11 mouse cellular contexts compared by ENCODE assay signal in the genomic region with DNA sequence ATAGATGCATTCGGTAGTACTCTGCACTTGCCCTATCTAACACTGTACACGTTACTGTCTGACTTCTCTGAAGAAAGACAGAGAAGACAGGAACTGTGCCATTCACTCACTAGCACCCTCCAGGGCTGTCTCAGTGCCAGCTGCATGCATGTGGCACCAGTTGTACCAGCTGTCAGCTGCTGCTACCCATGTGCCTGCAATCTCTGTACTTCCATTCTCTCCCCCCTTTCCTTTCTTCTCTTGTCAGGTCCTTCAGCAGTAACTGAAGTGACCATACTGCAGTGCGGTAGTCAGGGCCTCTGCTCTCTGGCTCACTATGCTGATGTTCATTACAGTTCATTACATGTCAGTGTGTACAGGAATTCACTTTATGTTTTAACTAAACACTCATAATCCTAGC.
DNase-seq lines count a peak whose midpoint lies in the region; ATAC-seq and TF ChIP-seq lines count a peak whose summit lies in the region.
"Had no signal": no experiment of that assay in that cellular context is flagged by ENCODE, and none has a peak within 500 bp of the region (broad histone marks: within the 10 kb centered on the region; RNA-seq: fewer than 3 reads in every experiment).

No protein-coding gene starts in this region.

- peaks cover 9% of the 10 kb centered on the region; the same call in 1 of the 2 replicates for H3K36me3 ChIP-seq in hindbrain, embryonic 14.5 days (replicated peaks; ENCODE audit: control insufficient read depth, insufficient read depth)
- H3K36me3 ChIP-seq in hindbrain, embryonic 12.5 days, result no peaks in the 10 kb centered on the region
- peaks cover 5% of the 10 kb centered on the region for H3K36me3 ChIP-seq in thymus, adult 2 months (ENCODE audit: control insufficient read depth, insufficient read depth, low read length)
- H3K36me3 ChIP-seq in stomach, postnatal 0 days (ENCODE audit: control insufficient read depth, insufficient read depth, low read length), result peaks cover 5% of the 10 kb centered on the region; the same call in 1 of the 2 replicates

- no peak for TF ChIP-seq POLR2A in thymus, adult 2 months (IDR thresholded peaks at IDR 0.05; ENCODE audit: control insufficient read depth, extremely low read depth, insufficient read depth, low read length, poor library complexity)

- WGBS in hindbrain, embryonic 14.5 days, result 72% methylated on average over 3 of the region's 3 CpGs
- 88% methylated on average over 3 of the region's 3 CpGs for WGBS in hindbrain, embryonic 12.5 days
- WGBS in thymus, adult 2 months, result 45% methylated on average over 3 of the region's 3 CpGs
- 58% methylated on average over 3 of the region's 3 CpGs for WGBS in stomach, postnatal 0 days

- TF ChIP-seq CTCF in thymus, adult 2 months (IDR thresholded peaks at IDR 0.05; ENCODE audit: borderline replicate concordance, control insufficient read depth, extremely low read depth, insufficient read depth, low read length, poor library complexity), result no peak
- TF ChIP-seq CTCF in stomach, postnatal 0 days (IDR thresholded peaks at IDR 0.05; ENCODE audit: low read depth), result no peak

- no peaks in the 10 kb centered on the region for H3K27me3 ChIP-seq in hindbrain, embryonic 14.5 days (ENCODE audit: control insufficient read depth, insufficient read depth, low read length)
- no peaks in the 10 kb centered on the region for H3K27me3 ChIP-seq in hindbrain, embryonic 12.5 days
- H3K27me3 ChIP-seq in thymus, adult 2 months (ENCODE audit: control insufficient read depth, insufficient read depth, low read length), result no peaks in the 10 kb centered on the region
- no peaks in the 10 kb centered on the region for H3K27me3 ChIP-seq in stomach, postnatal 0 days (ENCODE audit: control insufficient read depth, insufficient read depth, low read length)
- H3K27me3 ChIP-seq: limb, embryonic 15.5 days had no signal

- H3K27ac ChIP-seq in hindbrain, embryonic 14.5 days, result no peak overlapping the region
- H3K27ac ChIP-seq in hindbrain, embryonic 12.5 days, result no peak overlapping the region
- H3K27ac ChIP-seq in thymus, adult 2 months (ENCODE audit: control insufficient read depth, insufficient read depth, low read length), result no peak overlapping the region
- H3K27ac ChIP-seq in stomach, postnatal 0 days (replicated peaks), result 0 out of 2 replicates have a peak overlapping the region, but pooled peaks have one; percentile 3
- H3K27ac ChIP-seq: layer of hippocampus, adult 2 months; limb, embryonic 15.5 days; macrophage had no signal

- no peak for TF ChIP-seq EP300 in stomach, postnatal 0 days (optimal IDR thresholded peaks at IDR 0.05)

- no peak overlapping the region for H3K9ac ChIP-seq in hindbrain, embryonic 14.5 days
- H3K9ac ChIP-seq in hindbrain, embryonic 12.5 days, result no peak overlapping the region
- no peak overlapping the region for H3K9ac ChIP-seq in stomach, postnatal 0 days (ENCODE audit: low read length)
- H3K9ac ChIP-seq: limb, embryonic 15.5 days had no signal

- no peak overlapping the region for H3K4me2 ChIP-seq in hindbrain, embryonic 14.5 days (replicated peaks)
- H3K4me2 ChIP-seq in hindbrain, embryonic 12.5 days (replicated peaks), result no peak overlapping the region
- no peak overlapping the region for H3K4me2 ChIP-seq in stomach, postnatal 0 days (replicated peaks; ENCODE audit: low read depth)
- H3K4me2 ChIP-seq: limb, embryonic 15.5 days had no signal

- peak; percentile 48; the same call in 1 of the 2 replicates for ATAC-seq in hindbrain, embryonic 14.5 days (ENCODE audit: low FRiP score)
- ATAC-seq in hindbrain, embryonic 12.5 days (ENCODE audit: low FRiP score), result no peak
- no peak for ATAC-seq in stomach, postnatal 0 days (ENCODE audit: low FRiP score, low TSS enrichment)

- peak; percentile 67 for DNase-seq in adrenal gland, postnatal 14 days
- no peak for DNase-seq in adrenal gland, postnatal 4 days (ENCODE audit: low spot score in 2 of 2)
- no peak for DNase-seq in hindbrain, embryonic 14.5 days (ENCODE audit: low spot score)
- DNase-seq in thymus, postnatal 0 days (ENCODE audit: low spot score), result peak; percentile 31
- no peak for DNase-seq in thymus, adult 2 months
- DNase-seq in stomach, postnatal 0 days (ENCODE audit: low spot score), result no peak
- DNase-seq in layer of hippocampus, adult 18-20 months (ENCODE audit: low spot score in 2 of 2), result no peak

- no peaks in the 10 kb centered on the region for H3K9me3 ChIP-seq in hindbrain, embryonic 14.5 days (ENCODE audit: control insufficient read depth, low read length)
- H3K9me3 ChIP-seq in hindbrain, embryonic 12.5 days (replicated peaks), result no peaks in the 10 kb centered on the region
- H3K9me3 ChIP-seq in stomach, postnatal 0 days (ENCODE audit: control insufficient read depth, low read length), result no peaks in the 10 kb centered on the region
- H3K9me3 ChIP-seq: limb, embryonic 15.5 days had no signal

- H3K4me3 ChIP-seq in hindbrain, embryonic 14.5 days (replicated peaks; ENCODE audit: low read length), result no peak overlapping the region
- H3K4me3 ChIP-seq in hindbrain, embryonic 12.5 days, result no peak overlapping the region
- no peak overlapping the region for H3K4me3 ChIP-seq in thymus, adult 2 months (ENCODE audit: control insufficient read depth, insufficient read depth, low read length)
- no peak overlapping the region for H3K4me3 ChIP-seq in stomach, postnatal 0 days (ENCODE audit: low read depth, low read length)
- H3K4me3 ChIP-seq: layer of hippocampus, adult 2 months; limb, embryonic 15.5 days had no signal

- H3K4me1 ChIP-seq in hindbrain, embryonic 14.5 days (replicated peaks; ENCODE audit: control insufficient read depth, insufficient read depth, low read length), result no peaks in the 10 kb centered on the region
- H3K4me1 ChIP-seq in hindbrain, embryonic 12.5 days, result no peaks in the 10 kb centered on the region
- peaks cover 8% of the 10 kb centered on the region for H3K4me1 ChIP-seq in thymus, adult 2 months (replicated peaks; ENCODE audit: control insufficient read depth, insufficient read depth, low read length)
- no peaks in the 10 kb centered on the region for H3K4me1 ChIP-seq in stomach, postnatal 0 days (replicated peaks; ENCODE audit: control insufficient read depth, insufficient read depth)
- H3K4me1 ChIP-seq: limb, embryonic 15.5 days had no signal

Comparison
In these comparisons a context has a peak if more than half of its experiments do, and no peak if none do; other contexts are left out.
1. DNase-seq: peak in adrenal gland, postnatal 14 days (single experiment) and thymus, postnatal 0 days (single experiment); none in adrenal gland, postnatal 4 days (0 of 2), hindbrain, embryonic 14.5 days (single experiment), thymus, adult 2 months (single experiment), stomach, postnatal 0 days (single experiment) and layer of hippocampus, adult 18-20 months (0 of 2).